Mouse (Mus musculus) c-Kit-positive CD71-positive TER-119-negative erythroid progenitor cells, embryonic 14.5 days (primary cell): Measurements from ENCODE around the gene D430019H16Rik.

ENCODE experiments used
- DNase-seq: peaks from one replicate; pipeline ENCODE4 v3.0.0-alpha.2; 2013; ENCODE audit warnings: low read depth

Gene D430019H16Rik

DNA sequence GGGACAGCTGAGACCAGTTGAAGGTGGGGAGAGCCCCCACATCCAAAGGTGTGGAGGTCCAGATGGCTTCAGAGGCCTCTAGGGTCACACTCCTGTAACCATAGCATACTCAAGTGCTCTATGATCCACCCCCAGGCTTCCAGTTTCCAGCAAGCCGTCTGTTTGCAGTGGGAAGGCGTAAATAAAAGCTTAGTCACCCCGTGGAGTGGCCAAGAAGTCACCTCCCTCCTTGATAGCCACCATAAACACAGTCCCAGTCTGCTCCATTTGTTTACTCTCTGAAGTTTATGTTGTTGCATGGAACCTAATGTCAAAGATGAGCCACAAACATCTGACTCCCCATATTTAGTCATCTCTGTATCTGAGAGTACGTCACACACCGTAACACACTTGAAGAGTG is 83.5 kb downstream of the D430019H16Rik start:
- DNase-seq, result no peak

DNA sequence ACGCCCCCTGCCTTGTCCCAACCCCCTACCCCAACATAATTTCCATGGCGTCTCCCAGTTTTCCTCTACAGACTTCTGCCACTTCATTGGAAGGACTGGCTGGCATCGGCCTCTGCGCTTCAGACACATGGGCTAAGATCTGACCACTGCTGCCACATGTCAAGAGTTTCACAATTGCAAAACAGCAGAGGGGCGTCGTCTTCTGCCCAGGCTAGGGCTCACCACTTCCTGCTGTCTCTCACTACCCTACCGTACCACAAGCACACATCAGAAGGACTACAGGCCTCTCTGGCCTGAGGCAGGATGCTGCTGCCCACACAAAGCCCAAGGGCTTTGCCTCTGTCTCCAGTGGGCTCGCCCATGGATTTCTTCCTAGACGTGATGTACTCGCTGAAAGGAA is 86.0 kb downstream of the D430019H16Rik start:
- DNase-seq, result no peak

DNA sequence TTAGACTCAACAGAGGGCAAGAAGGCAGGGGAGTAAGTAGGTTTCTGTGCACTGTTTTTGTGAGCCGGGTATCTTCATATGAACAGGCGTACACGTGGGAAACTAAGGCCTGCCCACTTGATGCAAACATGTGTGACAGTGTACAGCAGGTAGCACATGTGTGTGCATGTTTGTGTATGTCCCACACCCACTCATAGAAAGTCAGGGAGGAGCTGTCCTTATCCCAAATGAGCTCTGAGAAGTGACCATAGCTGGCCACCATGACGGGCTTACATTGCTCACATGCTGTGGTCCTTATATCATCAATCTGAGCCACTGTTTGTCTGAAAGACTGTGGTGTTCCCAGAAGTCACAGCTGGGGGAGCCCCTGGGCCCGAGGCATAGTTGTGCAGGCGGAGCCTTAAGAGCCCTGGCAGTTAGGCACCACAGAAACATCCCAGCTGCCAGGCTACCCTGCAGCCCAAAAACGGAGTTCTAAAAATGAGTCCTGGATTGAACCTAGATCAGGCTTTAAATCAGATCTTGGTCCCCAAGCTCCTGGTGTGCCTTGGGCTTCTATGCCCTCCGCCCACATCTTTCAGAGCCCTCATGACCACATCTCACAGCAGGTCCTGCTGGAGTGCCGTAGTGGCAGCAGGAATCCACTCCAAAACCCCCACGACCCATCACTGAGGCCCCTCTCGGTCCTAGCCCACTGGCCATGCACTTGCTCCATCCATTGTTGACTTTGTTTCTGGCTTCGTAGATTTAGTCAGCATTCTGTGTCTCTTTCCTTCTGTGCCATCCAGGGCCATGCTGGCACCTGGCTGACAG is 88.1 kb downstream of the D430019H16Rik start:
- DNase-seq, result no peak

GRCm38 (mm10) chr12:105542513-105542912 is 88.9 kb downstream of the D430019H16Rik start:
- no peak for DNase-seq
